Mouse (Mus musculus): ENCODE results near the gene Gadd45a. TPM values are rescaled to one million over a fixed set of nuclear protein-coding genes. Genes with fewer than 3 reads are reported as not detected.

Gadd45a gene
- total RNA-seq, 2 experiments from 2014 or later = 10.1 to 15.4 TPM

DNA sequence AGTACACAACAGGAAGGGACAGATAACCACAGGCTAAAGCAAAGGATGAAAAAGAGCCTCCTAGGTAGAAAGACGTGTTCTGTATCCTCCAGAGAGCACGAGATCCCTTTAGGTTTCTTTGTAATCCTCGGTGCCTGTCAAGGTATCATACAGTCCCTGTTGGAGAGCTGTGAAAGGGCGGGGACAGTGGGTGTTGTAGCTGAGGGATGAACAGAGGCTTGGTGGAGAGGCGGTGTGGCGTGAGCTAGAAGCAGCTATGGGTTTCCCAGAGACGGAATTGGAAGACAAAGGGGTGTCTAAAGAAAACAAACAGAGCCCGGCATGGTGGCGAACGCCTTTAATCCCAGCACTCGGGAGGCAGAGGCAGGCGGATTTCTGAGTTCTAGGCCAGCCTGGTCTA lies 51.2 kb downstream of the Gadd45a start:
- DNase-seq (ENCODE audit: low spot score in 2 of 2) = no peak

DNA sequence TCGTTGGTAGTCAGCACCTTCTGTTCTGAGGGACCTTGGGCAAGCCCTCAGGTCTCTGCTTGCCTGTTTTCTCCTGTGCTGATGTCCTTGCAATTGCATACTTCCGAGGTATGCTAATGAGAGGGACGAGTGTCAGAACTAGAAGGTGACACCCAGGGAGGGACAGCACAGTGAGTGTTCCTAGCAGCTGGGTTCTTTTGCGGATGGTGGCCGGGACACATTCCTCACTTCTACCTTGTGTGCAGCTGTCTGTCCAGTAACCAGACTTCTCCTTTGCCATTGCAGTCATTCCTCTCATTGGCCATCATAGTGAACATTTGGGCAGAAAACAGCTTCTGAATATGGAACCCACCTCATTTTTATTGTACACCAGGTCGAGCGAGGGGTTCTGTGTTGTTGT lies 51.8 kb downstream of the Gadd45a start:
- DNase-seq (ENCODE audit: low spot score in 2 of 2) = no peak

Other genes with a start within 250 kb of the Gadd45a start
- gene Vmn1r39, start 226.8 kb downstream of the Gadd45a start, total RNA-seq (2021) = not detected
- gene Gng12, start 141.1 kb downstream of the Gadd45a start, total RNA-seq (2021) = 10 to 100 TPM; 52.5 to 63.1 TPM
- gene Serbp1, start 200.7 kb upstream of the Gadd45a start, total RNA-seq (2021) = 100 to 1,000 TPM; 189 to 200 TPM